Mouse (Mus musculus): ENCODE data around the gene Zfp12. TPM values are rescaled to one million over a fixed set of nuclear protein-coding genes. Genes with fewer than 3 reads are reported as not detected.
A peak's percentile ranks its signal among the peaks of the same experiment; 100 is the strongest.

Zfp12 gene
- total RNA-seq, 2 experiments from 2014 or later = 7.1 to 8.0 TPM

- intact Hi-C loops (cut with DNase I) = no loop called here
- H3K4me3 ChIP-seq = peak overlapping the region; percentile 57
- H3K27ac ChIP-seq = no peak overlapping the region
These were observed 17.8 kb downstream of the Zfp12 start for GRCm38 (mm10) chr5:143252791-143253185.

GRCm38 (mm10) chr5:143253186-143253880 is 18.4 kb downstream of the Zfp12 start:
- no peak for TF ChIP-seq CTCF (IDR thresholded peaks at IDR 0.05)
- DNase-seq = no peak
- no peak overlapping the region for H3K27ac ChIP-seq
- peak overlapping the region; percentile 57 for H3K4me3 ChIP-seq
- intact Hi-C loops (cut with DNase I) = no loop called here

More at GRCm38 (mm10) chr5:143252791-143253185, 17.8 kb downstream of the Zfp12 start:
- TF ChIP-seq CTCF (IDR thresholded peaks at IDR 0.05) = no peak
- no peak for DNase-seq

- intact Hi-C loops (cut with DNase I) = no loop called here
- H3K4me3 ChIP-seq = peak overlapping the region; percentile 57
- no peak overlapping the region for H3K27ac ChIP-seq
- DNase-seq = no peak
- TF ChIP-seq CTCF (IDR thresholded peaks at IDR 0.05) = no peak
These were observed 19.0 kb downstream of the Zfp12 start for GRCm38 (mm10) chr5:143253881-143254486.

- H3K4me3 ChIP-seq = peak overlapping the region; percentile 57
- intact Hi-C loops (cut with DNase I) = no loop called here
- no peak for DNase-seq
- no peak for TF ChIP-seq CTCF (IDR thresholded peaks at IDR 0.05)
- no peak overlapping the region for H3K27ac ChIP-seq
These were observed 19.6 kb downstream of the Zfp12 start for GRCm38 (mm10) chr5:143254487-143255130.

- no peak overlapping the region for H3K27ac ChIP-seq
- no peak for TF ChIP-seq CTCF (IDR thresholded peaks at IDR 0.05)
- no peak for DNase-seq
- no peak overlapping the region for H3K4me3 ChIP-seq
- intact Hi-C loops (cut with DNase I) = no loop called here
These were observed 20.2 kb downstream of the Zfp12 start for GRCm38 (mm10) chr5:143255131-143255519.

- Histone ChIP-seq H3K27ac (no peak overlapping the region), H3K4me3 (no peak overlapping the region)
- no peak for TF ChIP-seq CTCF (IDR thresholded peaks at IDR 0.05)
- intact Hi-C loops (cut with DNase I) = no loop called here
- DNase-seq = no peak
These were observed 20.8 kb downstream of the Zfp12 start for GRCm38 (mm10) chr5:143255802-143256201.

- intact Hi-C loops (cut with DNase I) = no loop called here
- no peak overlapping the region for H3K27ac ChIP-seq
These were observed 26.7 kb downstream of the Zfp12 start for GRCm38 (mm10) chr5:143261636-143262035.

GRCm38 (mm10) chr5:143264689-143265088 is 29.7 kb downstream of the Zfp12 start:
- intact Hi-C loops (cut with DNase I) = no loop called here
- TF ChIP-seq CTCF (IDR thresholded peaks at IDR 0.05) = no peak
- no peak overlapping the region for H3K4me3 ChIP-seq
- DNase-seq = no peak
- no peak overlapping the region for H3K27ac ChIP-seq

More at GRCm38 (mm10) chr5:143261636-143262035, 26.7 kb downstream of the Zfp12 start:
- no peak for DNase-seq
- H3K4me3 ChIP-seq = no peak overlapping the region
- no peak for TF ChIP-seq CTCF (IDR thresholded peaks at IDR 0.05)

- Histone ChIP-seq H3K27ac (no peak overlapping the region), H3K4me3 (no peak overlapping the region)
- intact Hi-C loops (cut with DNase I) = no loop called here
- DNase-seq = no peak
- no peak for TF ChIP-seq CTCF (IDR thresholded peaks at IDR 0.05)
These were observed 30.4 kb downstream of the Zfp12 start for GRCm38 (mm10) chr5:143265409-143265808.

- intact Hi-C loops (cut with DNase I) = no loop called here
- no peak for TF ChIP-seq CTCF (IDR thresholded peaks at IDR 0.05)
- H3K4me3 ChIP-seq = no peak overlapping the region
These were observed 31.8 kb downstream of the Zfp12 start for GRCm38 (mm10) chr5:143266794-143267193.

GRCm38 (mm10) chr5:143268985-143269362 is 34.0 kb downstream of the Zfp12 start:
- H3K4me3 ChIP-seq = peak overlapping the region; percentile 95
- peak overlapping the region; percentile 87 for H3K27ac ChIP-seq
- no peak for TF ChIP-seq CTCF (IDR thresholded peaks at IDR 0.05)
- intact Hi-C loops (cut with DNase I) = no loop called here
- DNase-seq = no peak

More at GRCm38 (mm10) chr5:143266794-143267193, 31.8 kb downstream of the Zfp12 start:
- H3K27ac ChIP-seq = no peak overlapping the region
- DNase-seq = no peak

GRCm38 (mm10) chr5:143269363-143270150 is 34.6 kb downstream of the Zfp12 start, which contains the start of gene Zfp316:
TSS of gene Zfp316 (minus strand) at chr5:143270022.
- Histone ChIP-seq H3K27ac (peak within 1 kb of the TSS; percentile 87), H3K4me3 (peak within 1 kb of the TSS; percentile 95)
- no peak for TF ChIP-seq CTCF (IDR thresholded peaks at IDR 0.05)
- intact Hi-C loops (cut with DNase I) = loop anchor here (1.0 kb wide), 1 partner anchor 35 kb away; no protein-coding TSS in a partner anchor
- peak; percentile 84 for DNase-seq

Measured in gastrocnemius, adult 2 months (tissue).